Comparison of ENCODE assay signal across 17 mouse cellular contexts in the genomic region with DNA sequence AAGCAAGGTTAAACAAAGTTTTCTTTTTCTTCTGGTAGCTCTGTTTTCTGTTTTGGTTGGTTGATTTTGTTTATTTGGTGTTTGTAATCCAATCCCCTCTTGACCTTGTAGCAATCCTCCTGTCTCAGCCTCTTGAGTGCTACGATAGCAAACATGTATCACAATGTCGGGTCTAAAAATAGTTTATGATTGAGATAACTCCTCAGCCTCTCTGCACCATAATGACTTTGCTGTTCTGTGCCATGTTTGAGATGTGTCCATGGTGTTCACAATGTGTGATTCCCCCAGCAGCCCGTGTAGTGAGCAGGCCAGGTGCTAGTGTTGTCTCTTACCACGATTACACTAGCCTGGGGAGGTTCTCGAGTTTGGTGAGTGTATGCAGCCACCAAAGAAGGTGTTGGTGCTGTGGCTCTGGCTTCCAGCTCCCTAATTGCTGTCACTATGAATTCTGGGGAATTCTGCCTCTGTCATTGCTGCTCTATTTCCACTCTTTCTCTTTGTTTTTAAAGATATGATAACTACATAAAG.
"Had no signal": no experiment of that assay in that cellular context is flagged by ENCODE, and none has a peak within 500 bp of the region (broad histone marks: within the 10 kb centered on the region; RNA-seq: fewer than 3 reads in every experiment).

No protein-coding gene starts in this region.

- H3K9ac ChIP-seq: liver, embryonic 15.5 days; lung, embryonic 14.5 days; midbrain, embryonic 12.5 days; neural tube, embryonic 13.5 days had no signal

- DNase-seq: kidney, adult 18-20 months; kidney, postnatal 4 days; lung, embryonic 14.5 days; lung, postnatal 10 days; retina, postnatal 1 day; right cerebral cortex, postnatal 4 days; spleen, adult 18-20 months; thymus, adult 18-20 months; thymus, postnatal 14 days had no signal

- ATAC-seq: midbrain, embryonic 16.5 days had no signal

- H3K27ac ChIP-seq: kidney, postnatal 0 days; left cerebral cortex, adult 2 months; limb, embryonic 10.5 days; liver, embryonic 15.5 days; macrophage; midbrain, embryonic 12.5 days; neural tube, embryonic 13.5 days had no signal

- H3K4me2 ChIP-seq: liver, embryonic 15.5 days; lung, embryonic 14.5 days; midbrain, embryonic 12.5 days; neural tube, embryonic 13.5 days had no signal

- H3K4me3 ChIP-seq: left cerebral cortex, adult 2 months; limb, embryonic 10.5 days; liver, embryonic 15.5 days; midbrain, embryonic 12.5 days; neural tube, embryonic 13.5 days had no signal

- H3K9me3 ChIP-seq: limb, embryonic 10.5 days; liver, embryonic 15.5 days; midbrain, embryonic 12.5 days; neural tube, embryonic 13.5 days had no signal

- H3K27me3 ChIP-seq: liver, embryonic 15.5 days; midbrain, embryonic 12.5 days; neural tube, embryonic 13.5 days had no signal

- H3K4me1 ChIP-seq: limb, embryonic 10.5 days had no signal
